Mouse (Mus musculus) midbrain, postnatal 0 days (tissue): Measurements from ENCODE around the gene Fkbp2. TPM values are rescaled to one million over a fixed set of nuclear protein-coding genes. Genes with fewer than 3 reads are reported as not detected.

Experiments used
- ATAC-seq: fragments of 200-750 bp; cut with Nextera tagmentation; 2 replicates; pipeline ENCODE4 v1.8.0; 2017; ENCODE audit warnings: moderate number of reproducible peaks, mild to moderate bottlenecking, moderate TSS enrichment, moderate library complexity; ENCODE audit not compliant: low FRiP score
- DNase-seq: peaks from one replicate; pipeline ENCODE4 v3.0.0-alpha.2; 2015; ENCODE audit warnings: low spot score
- H3K27ac ChIP-seq: fragments of 300-500 bp; sonication (generic); 2 replicates; pipeline ENCODE4 v1.5.1; 2014; ENCODE audit warnings: low read depth, mild to moderate bottlenecking, low read length, mixed read lengths
- H3K27me3 ChIP-seq: fragments of 300-500 bp; sonication (generic); 2 replicates; pipeline ENCODE4 v1.6.1; 2014; ENCODE audit warnings: low read length, control low read depth, mixed read lengths; ENCODE audit not compliant: insufficient read depth
- H3K36me3 ChIP-seq: fragments of 300-500 bp; sonication (generic); 2 replicates; pipeline ENCODE4 v1.6.1; 2014; ENCODE audit warnings: low read length, control low read depth, mixed read lengths; ENCODE audit not compliant: insufficient read depth
- H3K4me1 ChIP-seq: fragments of 300-500 bp; sonication (generic); 2 replicates; pipeline ENCODE4 v1.6.1; 2014; ENCODE audit warnings: mild to moderate bottlenecking, control low read depth, antibody characterized with exemption, low read length, mixed read lengths; ENCODE audit not compliant: insufficient read depth
- H3K4me2 ChIP-seq: fragments of 300-500 bp; sonication (generic); 2 replicates; pipeline ENCODE4 v1.6.1; 2014; ENCODE audit warnings: low read depth, mild to moderate bottlenecking, low read length, mixed read lengths; ENCODE audit not compliant: poor library complexity, severe bottlenecking
- H3K4me3 ChIP-seq: fragments of 300-500 bp; sonication (generic); 2 replicates; pipeline ENCODE4 v1.5.1; 2014; ENCODE audit warnings: low read depth, mild to moderate bottlenecking, low read length, moderate library complexity
- H3K9ac ChIP-seq: fragments of 300-500 bp; sonication (generic); replicated peaks from 2 replicates; pipeline ENCODE4 v1.6.1; 2014; ENCODE audit warnings: mild to moderate bottlenecking, low read length, moderate library complexity, mixed read lengths; ENCODE audit not compliant: poor library complexity, severe bottlenecking
- H3K9me3 ChIP-seq: fragments of 300-500 bp; sonication (generic); 2 replicates; pipeline ENCODE4 v1.6.1; 2016; ENCODE audit warnings: low read length, control low read depth
- CTCF ChIP-seq: IDR thresholded peaks from 2 replicates; pipeline ENCODE4 v1.5.1; 2016; ENCODE audit warnings: antibody characterized with exemption, mild to moderate bottlenecking
- WGBS: fragments of 180-500 bp; shearing (Covaris S2); extraction: QIAGEN DNeasy Blood & Tissue Kit; methylation state at CpG from one replicate; pipeline ENCODE4 v1.1.7; 2014; 5-methylcytosine and 5-hydroxymethylcytosine counted together
- polyA plus RNA-seq: library from polyadenylated mRNA; unstranded; fragments of >200 nt; fragmentation: Nextera tagmentation; extraction: Ambion mirVana; gene quantifications from 2 replicates; pipeline ENCODE4 v1.2.1, GENCODE M21; 2015
- total RNA-seq: library from RNA; depleted of rRNA; stranded (reverse); fragments of >200 nt; gene quantifications from 2 replicates; pipeline ENCODE4 v1.2.3, GENCODE M21; 2014

Gene Fkbp2
- total and polyA plus RNA-seq, 2 experiments from 2014 or later: 29.3 to 149 TPM

DNA sequence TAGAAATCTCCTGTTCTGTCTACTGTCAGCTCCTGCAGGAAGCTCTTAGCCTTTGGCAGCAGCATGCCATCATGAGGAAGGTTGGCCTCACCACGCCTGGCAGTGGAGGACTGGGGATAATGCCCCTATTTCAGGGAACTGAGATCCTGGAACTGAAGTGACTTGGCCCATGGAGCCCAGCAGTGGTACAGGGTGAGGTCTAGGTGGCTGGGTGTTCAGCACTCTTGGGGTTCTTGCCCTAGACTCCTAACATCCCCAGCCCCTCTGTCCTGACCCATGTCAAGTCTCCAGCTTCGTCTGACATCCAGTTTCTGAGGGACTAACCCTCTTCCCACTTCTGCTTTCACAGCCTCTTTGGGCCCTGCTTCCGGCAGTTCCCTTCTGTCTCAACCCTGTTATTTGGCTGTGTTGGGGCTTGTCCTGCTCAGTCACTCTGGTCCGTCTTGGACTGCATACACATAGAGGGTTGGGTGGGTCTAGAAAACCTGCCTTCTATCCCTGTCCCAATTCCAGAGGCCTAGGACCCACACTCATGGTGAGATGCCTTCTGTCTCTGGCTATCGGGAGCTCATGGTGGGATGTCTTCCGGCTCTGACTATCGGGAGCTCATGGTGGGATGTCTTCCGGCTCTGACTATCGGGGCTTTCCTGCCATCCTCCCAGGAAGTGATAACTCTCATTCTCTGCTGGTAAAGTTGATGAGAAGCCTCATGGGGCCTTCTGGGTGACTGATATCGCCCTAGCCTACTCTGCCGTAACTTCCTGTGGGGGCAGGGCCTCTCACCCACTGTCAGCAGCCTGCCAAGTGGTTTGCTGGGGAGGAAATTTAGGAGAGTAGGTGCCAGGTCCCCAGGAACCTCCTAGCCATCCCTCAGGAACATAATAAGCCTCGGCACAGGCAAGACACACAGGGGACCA, 37.5 kb upstream of the Fkbp2 start:
- H3K4me3 ChIP-seq: no peak overlapping the region
- no peak overlapping the region for H3K9ac ChIP-seq
- no peaks in the 10 kb centered on the region for H3K27me3 ChIP-seq
- no peak for DNase-seq
- H3K4me2 ChIP-seq: no peak overlapping the region
- no peak for TF ChIP-seq CTCF
- H3K4me1 ChIP-seq: no peaks in the 10 kb centered on the region
- no peak for ATAC-seq
- H3K27ac ChIP-seq: no peak overlapping the region
- no peaks in the 10 kb centered on the region for H3K9me3 ChIP-seq
- H3K36me3 ChIP-seq: peaks cover 38% of the 10 kb centered on the region
- WGBS: 79% methylated on average over 12 of the region's 12 CpGs

GRCm38 (mm10) chr19:7014481-7015135, 34.3 kb upstream of the Fkbp2 start:
- Histone ChIP-seq H3K27me3 (no peaks in the 10 kb centered on the region), H3K9me3 (no peaks in the 10 kb centered on the region), H3K4me2 (no peak overlapping the region), H3K36me3 (peaks cover 13% of the 10 kb centered on the region), H3K9ac (no peak overlapping the region), H3K27ac (no peak overlapping the region), H3K4me3 (no peak overlapping the region), H3K4me1 (no peaks in the 10 kb centered on the region)
- TF ChIP-seq CTCF: no peak
- DNase-seq (no peak), ATAC-seq (no peak)
- WGBS: 92% methylated on average over 20 of the region's 20 CpGs

- H3K9me3 ChIP-seq: no peaks in the 10 kb centered on the region
- H3K9ac ChIP-seq: no peak overlapping the region
- DNase-seq (no peak), ATAC-seq (no peak)
- peaks cover 9% of the 10 kb centered on the region; the same call in 1 of the 2 replicates for H3K36me3 ChIP-seq
- TF ChIP-seq CTCF: no peak
- H3K27me3 ChIP-seq: no peaks in the 10 kb centered on the region
- no peaks in the 10 kb centered on the region for H3K4me1 ChIP-seq
- H3K4me2 ChIP-seq: no peak overlapping the region
- no peak overlapping the region for H3K4me3 ChIP-seq
- no peak overlapping the region for H3K27ac ChIP-seq
- WGBS: 89% methylated on average over 9 of the region's 9 CpGs
Measured at GRCm38 (mm10) chr19:7013984-7014383, 33.7 kb upstream of the Fkbp2 start.

GRCm38 (mm10) chr19:7012426-7012825, 32.1 kb upstream of the Fkbp2 start:
- DNase-seq (no peak), ATAC-seq (no peak)
- WGBS: 81% methylated on average over 4 of the region's 4 CpGs
- Histone ChIP-seq H3K9ac (no peak overlapping the region), H3K9me3 (no peaks in the 10 kb centered on the region), H3K27me3 (no peaks in the 10 kb centered on the region), H3K27ac (no peak overlapping the region), H3K4me3 (no peak overlapping the region), H3K4me2 (no peak overlapping the region), H3K36me3 (0 out of 2 replicates have a peak, but pooled peaks cover 2% of the 10 kb centered on the region), H3K4me1 (no peaks in the 10 kb centered on the region)
- no peak for TF ChIP-seq CTCF

- Histone ChIP-seq H3K4me2 (no peak overlapping the region), H3K4me3 (no peak overlapping the region), H3K9ac (no peak overlapping the region), H3K27me3 (no peaks in the 10 kb centered on the region), H3K36me3 (no peaks in the 10 kb centered on the region), H3K4me1 (no peaks in the 10 kb centered on the region), H3K27ac (no peak overlapping the region), H3K9me3 (no peaks in the 10 kb centered on the region)
- no peak for TF ChIP-seq CTCF
- 94% methylated on average over 9 of the region's 9 CpGs for WGBS
- DNase-seq (no peak), ATAC-seq (no peak)
Measured at GRCm38 (mm10) chr19:7006892-7007593, 26.7 kb upstream of the Fkbp2 start.
